1 mouse cellular context compared by ENCODE assay signal in the genomic region with DNA sequence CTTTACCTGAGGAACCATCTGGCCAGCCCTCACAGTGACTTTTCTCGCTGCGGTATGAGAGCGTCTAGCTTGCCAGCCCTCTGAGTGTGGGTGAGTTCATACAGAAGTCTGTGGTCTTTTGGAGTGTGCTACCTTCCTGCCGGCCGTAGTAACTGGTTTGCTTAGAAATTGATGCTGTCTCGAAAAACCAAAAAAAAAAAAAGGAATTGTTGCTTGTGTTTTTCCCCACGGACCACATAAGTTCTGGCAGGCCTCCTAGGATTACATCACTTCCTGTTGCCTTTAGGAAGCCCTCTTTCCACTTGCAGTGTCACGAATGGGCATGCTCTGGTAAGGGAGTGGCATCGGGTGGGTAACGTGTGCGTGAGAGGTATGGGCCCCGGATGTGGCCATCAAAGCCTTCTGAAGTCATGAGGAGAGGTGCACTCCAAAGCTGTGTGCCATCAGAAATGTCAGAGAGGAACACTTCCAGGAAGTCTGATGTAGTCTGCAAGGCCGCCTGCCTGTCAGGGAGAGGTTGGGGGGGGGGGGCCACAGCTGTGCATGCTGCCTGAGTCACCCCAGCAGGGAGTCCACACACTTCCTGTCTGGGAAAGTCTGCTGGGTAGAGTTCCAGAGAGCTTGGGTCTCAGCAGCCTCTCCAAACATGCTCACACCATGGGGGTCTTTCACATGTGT.
TF ChIP-seq lines count a peak whose summit lies in the region.

No protein-coding gene starts in this region.

TF ChIP-seq in CH12.LX, 34 proteins besides CTCF, POLR2A, EP300 and RAD21 (continued from another document):
- TF ChIP-seq TBP (conservative IDR thresholded peaks at IDR 0.05; ENCODE audit: low read depth, low read length) (no peak), BHLHE40 (IDR thresholded peaks at IDR 0.05; ENCODE audit: low read depth, low read length) (peak; percentile 77), HCFC1 (IDR thresholded peaks at IDR 0.05; ENCODE audit: low read depth, low read length) (peak; percentile 58; the same call in 1 of the 2 replicates), ZKSCAN1 (IDR thresholded peaks at IDR 0.05; ENCODE audit: borderline replicate concordance, low read depth, low read length) (no peak)
